Mouse (Mus musculus) C2C12 (cell line): Measurements from ENCODE around the gene Ttc21a. TPM values are rescaled to one million over a fixed set of nuclear protein-coding genes. Genes with fewer than 3 reads are reported as not detected.

ENCODE experiments used
- H3K27me3 ChIP-seq: one replicate; pipeline ENCODE4 v1.6.1; 2011; ENCODE audit not compliant: control insufficient read depth, insufficient read depth, insufficient read length
- H3K36me3 ChIP-seq: one replicate; pipeline ENCODE4 v1.6.1; 2011; ENCODE audit not compliant: control insufficient read depth, insufficient read depth
- H3K4me3 ChIP-seq: one replicate; pipeline ENCODE4 v1.5.1; 2011; ENCODE audit warnings: mild to moderate bottlenecking, control low read depth; ENCODE audit not compliant: poor library complexity, insufficient read depth, severe bottlenecking
- H3K79me2 ChIP-seq: one replicate; pipeline ENCODE4 v1.6.1; 2011; ENCODE audit not compliant: control insufficient read depth, insufficient read depth
- H3K79me3 ChIP-seq: one replicate; pipeline ENCODE4 v1.6.1; 2011; ENCODE audit warnings: low read depth, control low read depth
- H3ac ChIP-seq: one replicate; pipeline ENCODE3; 2011; ENCODE audit warnings: low read depth; ENCODE audit not compliant: control insufficient read depth, insufficient read length
- CEBPB ChIP-seq: IDR thresholded peaks from one replicate; pipeline ENCODE4 v1.6.1; 2011; ENCODE audit warnings: low read depth, mild to moderate bottlenecking, control low read depth, moderate library complexity
- CTCF ChIP-seq: IDR thresholded peaks from one replicate; pipeline ENCODE4 v1.5.1; 2011; ENCODE audit not compliant: control insufficient read depth, insufficient read depth, insufficient read length
- FOSL1 ChIP-seq: IDR thresholded peaks from one replicate; pipeline ENCODE4 v1.8.0; 2011; ENCODE audit warnings: mild to moderate bottlenecking, low read length; ENCODE audit not compliant: poor library complexity, insufficient read depth, severe bottlenecking
- MAX ChIP-seq: IDR thresholded peaks from one replicate; pipeline ENCODE4 v1.6.1; 2011; ENCODE audit warnings: mild to moderate bottlenecking, control low read depth
- MYOD1 ChIP-seq: IDR thresholded peaks from one replicate; pipeline ENCODE4 v1.6.1; 2011; ENCODE audit warnings: low read depth; ENCODE audit not compliant: control insufficient read depth, insufficient read length
- MYOG ChIP-seq: IDR thresholded peaks from one replicate; pipeline ENCODE4 v1.6.1; 2011; ENCODE audit not compliant: control insufficient read depth, insufficient read length; ENCODE audit errors: extremely low read depth
- USF1 ChIP-seq: IDR thresholded peaks from one replicate; pipeline ENCODE4 v1.6.1; 2011; ENCODE audit warnings: low read depth, mild to moderate bottlenecking, control low read depth, moderate library complexity
- polyA plus RNA-seq: library from polyadenylated mRNA; unstranded; fragments of >200 nt; fragmentation: generic; extraction: Trizol; gene quantifications from one replicate; pipeline ENCODE4 v1.2.1, GENCODE M21; 2012; ENCODE audit warnings: missing spikeins

Gene Ttc21a
- polyA plus RNA-seq, 1 experiment: 0.06 TPM

- no peaks in the 10 kb centered on the region for H3K79me3 ChIP-seq
- H3K79me2 ChIP-seq: no peaks in the 10 kb centered on the region
- H3K36me3 ChIP-seq: no peaks in the 10 kb centered on the region
- H3ac ChIP-seq: no peak overlapping the region
- TF ChIP-seq CEBPB (no peak), MAX (no peak), FOSL1 (no peak), USF1 (no peak), MYOD1 (no peak), CTCF (no peak), MYOG (no peak)
- no peak overlapping the region for H3K4me3 ChIP-seq
- H3K27me3 ChIP-seq: no peaks in the 10 kb centered on the region
Observed at GRCm38 (mm10) chr9:119993092-119993844, 55.9 kb downstream of the Ttc21a start.

- Histone ChIP-seq H3K79me3 (no peaks in the 10 kb centered on the region), H3K36me3 (no peaks in the 10 kb centered on the region), H3K79me2 (no peaks in the 10 kb centered on the region), H3K4me3 (no peak overlapping the region), H3ac (no peak overlapping the region), H3K27me3 (no peaks in the 10 kb centered on the region)
- TF ChIP-seq MYOG: no peak
- no peak for TF ChIP-seq CEBPB
- TF ChIP-seq MAX: no peak
- no peak for TF ChIP-seq USF1
- TF ChIP-seq MYOD1: no peak
- no peak for TF ChIP-seq CTCF
- no peak for TF ChIP-seq FOSL1
Observed at GRCm38 (mm10) chr9:119994207-119994606, 56.8 kb downstream of the Ttc21a start.

GRCm38 (mm10) chr9:119996080-119996479 lies 58.7 kb downstream of the Ttc21a start:
- H3K27me3 ChIP-seq: no peaks in the 10 kb centered on the region
- H3K79me3 ChIP-seq: no peaks in the 10 kb centered on the region

GRCm38 (mm10) chr9:119998776-119999175 lies 61.4 kb downstream of the Ttc21a start:
- Histone ChIP-seq H3K4me3 (no peak overlapping the region), H3K79me3 (no peaks in the 10 kb centered on the region), H3K79me2 (no peaks in the 10 kb centered on the region), H3ac (no peak overlapping the region), H3K36me3 (no peaks in the 10 kb centered on the region), H3K27me3 (no peaks in the 10 kb centered on the region)
- TF ChIP-seq MAX (no peak), MYOG (no peak), CEBPB (no peak), FOSL1 (no peak), MYOD1 (no peak), USF1 (no peak), CTCF (no peak)

More at GRCm38 (mm10) chr9:119996080-119996479, 58.7 kb downstream of the Ttc21a start:
- Histone ChIP-seq H3ac (no peak overlapping the region), H3K36me3 (no peaks in the 10 kb centered on the region), H3K79me2 (no peaks in the 10 kb centered on the region), H3K4me3 (no peak overlapping the region)
- no peak for TF ChIP-seq USF1
- TF ChIP-seq CTCF: no peak
- TF ChIP-seq MYOG: no peak
- no peak for TF ChIP-seq CEBPB
- TF ChIP-seq MYOD1: no peak
- TF ChIP-seq MAX: no peak
- no peak for TF ChIP-seq FOSL1

- Histone ChIP-seq H3K36me3 (no peaks in the 10 kb centered on the region), H3K27me3 (no peaks in the 10 kb centered on the region)
- TF ChIP-seq MAX (no peak), MYOG (no peak), USF1 (no peak), CTCF (no peak), CEBPB (no peak), MYOD1 (no peak), FOSL1 (no peak)
Observed at GRCm38 (mm10) chr9:119999636-120000035, 62.2 kb downstream of the Ttc21a start.

GRCm38 (mm10) chr9:120000761-120001160 lies 63.4 kb downstream of the Ttc21a start:
- TF ChIP-seq CEBPB (no peak), USF1 (no peak), MYOG (no peak), FOSL1 (no peak), MAX (no peak), MYOD1 (no peak)
- H3K27me3 ChIP-seq: no peaks in the 10 kb centered on the region
- H3K36me3 ChIP-seq: no peaks in the 10 kb centered on the region
- H3K4me3 ChIP-seq: no peak overlapping the region
- no peaks in the 10 kb centered on the region for H3K79me2 ChIP-seq
- no peaks in the 10 kb centered on the region for H3K79me3 ChIP-seq
- H3ac ChIP-seq: no peak overlapping the region

More at GRCm38 (mm10) chr9:119999636-120000035, 62.2 kb downstream of the Ttc21a start:
- no peak overlapping the region for H3ac ChIP-seq
- H3K79me3 ChIP-seq: no peaks in the 10 kb centered on the region
- no peak overlapping the region for H3K4me3 ChIP-seq
- H3K79me2 ChIP-seq: no peaks in the 10 kb centered on the region
